Mouse (Mus musculus) midbrain, postnatal 0 days (tissue): ENCODE measurements around the gene Erich3. TPM values are rescaled to one million over a fixed set of nuclear protein-coding genes. Genes with fewer than 3 reads are reported as not detected.

ENCODE experiments used
- ATAC-seq: fragments of 200-750 bp; cut with Nextera tagmentation; 2 replicates; pipeline ENCODE4 v1.8.0; 2017; ENCODE audit warnings: moderate number of reproducible peaks, mild to moderate bottlenecking, moderate TSS enrichment, moderate library complexity; ENCODE audit not compliant: low FRiP score
- DNase-seq: peaks from one replicate; pipeline ENCODE4 v3.0.0-alpha.2; 2015; ENCODE audit warnings: low spot score
- H3K27ac ChIP-seq: fragments of 300-500 bp; sonication (generic); 2 replicates; pipeline ENCODE4 v1.5.1; 2014; ENCODE audit warnings: low read depth, mild to moderate bottlenecking, low read length, mixed read lengths
- H3K27me3 ChIP-seq: fragments of 300-500 bp; sonication (generic); 2 replicates; pipeline ENCODE4 v1.6.1; 2014; ENCODE audit warnings: low read length, control low read depth, mixed read lengths; ENCODE audit not compliant: insufficient read depth
- H3K36me3 ChIP-seq: fragments of 300-500 bp; sonication (generic); 2 replicates; pipeline ENCODE4 v1.6.1; 2014; ENCODE audit warnings: low read length, control low read depth, mixed read lengths; ENCODE audit not compliant: insufficient read depth
- H3K4me1 ChIP-seq: fragments of 300-500 bp; sonication (generic); 2 replicates; pipeline ENCODE4 v1.6.1; 2014; ENCODE audit warnings: mild to moderate bottlenecking, control low read depth, antibody characterized with exemption, low read length, mixed read lengths; ENCODE audit not compliant: insufficient read depth
- H3K4me2 ChIP-seq: fragments of 300-500 bp; sonication (generic); 2 replicates; pipeline ENCODE4 v1.6.1; 2014; ENCODE audit warnings: low read depth, mild to moderate bottlenecking, low read length, mixed read lengths; ENCODE audit not compliant: poor library complexity, severe bottlenecking
- H3K4me3 ChIP-seq: fragments of 300-500 bp; sonication (generic); 2 replicates; pipeline ENCODE4 v1.5.1; 2014; ENCODE audit warnings: low read depth, mild to moderate bottlenecking, low read length, moderate library complexity
- H3K9ac ChIP-seq: fragments of 300-500 bp; sonication (generic); replicated peaks from 2 replicates; pipeline ENCODE4 v1.6.1; 2014; ENCODE audit warnings: mild to moderate bottlenecking, low read length, moderate library complexity, mixed read lengths; ENCODE audit not compliant: poor library complexity, severe bottlenecking
- H3K9me3 ChIP-seq: fragments of 300-500 bp; sonication (generic); 2 replicates; pipeline ENCODE4 v1.6.1; 2016; ENCODE audit warnings: low read length, control low read depth
- CTCF ChIP-seq: IDR thresholded peaks from 2 replicates; pipeline ENCODE4 v1.5.1; 2016; ENCODE audit warnings: antibody characterized with exemption, mild to moderate bottlenecking
- WGBS: fragments of 180-500 bp; shearing (Covaris S2); extraction: QIAGEN DNeasy Blood & Tissue Kit; methylation state at CpG from one replicate; pipeline ENCODE4 v1.1.7; 2014; 5-methylcytosine and 5-hydroxymethylcytosine counted together
- polyA plus RNA-seq: library from polyadenylated mRNA; unstranded; fragments of >200 nt; fragmentation: Nextera tagmentation; extraction: Ambion mirVana; gene quantifications from 2 replicates; pipeline ENCODE4 v1.2.1, GENCODE M21; 2015
- total RNA-seq: library from RNA; depleted of rRNA; stranded (reverse); fragments of >200 nt; gene quantifications from 2 replicates; pipeline ENCODE4 v1.2.3, GENCODE M21; 2014

Gene Erich3
- total and polyA plus RNA-seq, 2 experiments from 2014 or later = 3.8 to 4.7 TPM

GRCm38 (mm10) chr3:154771651-154772050 is 108.0 kb downstream of the Erich3 start:
- no peak for TF ChIP-seq CTCF
- no peaks in the 10 kb centered on the region for H3K27me3 ChIP-seq
- DNase-seq (no peak), ATAC-seq (no peak)
- no peaks in the 10 kb centered on the region for H3K36me3 ChIP-seq
- no peak overlapping the region for H3K4me2 ChIP-seq
- no peak overlapping the region for H3K9ac ChIP-seq
- H3K27ac ChIP-seq = no peak overlapping the region
- H3K4me1 ChIP-seq = no peaks in the 10 kb centered on the region
- 89% methylated on average over 2 of the region's 2 CpGs for WGBS
- H3K9me3 ChIP-seq = no peaks in the 10 kb centered on the region
- H3K4me3 ChIP-seq = no peak overlapping the region

DNA sequence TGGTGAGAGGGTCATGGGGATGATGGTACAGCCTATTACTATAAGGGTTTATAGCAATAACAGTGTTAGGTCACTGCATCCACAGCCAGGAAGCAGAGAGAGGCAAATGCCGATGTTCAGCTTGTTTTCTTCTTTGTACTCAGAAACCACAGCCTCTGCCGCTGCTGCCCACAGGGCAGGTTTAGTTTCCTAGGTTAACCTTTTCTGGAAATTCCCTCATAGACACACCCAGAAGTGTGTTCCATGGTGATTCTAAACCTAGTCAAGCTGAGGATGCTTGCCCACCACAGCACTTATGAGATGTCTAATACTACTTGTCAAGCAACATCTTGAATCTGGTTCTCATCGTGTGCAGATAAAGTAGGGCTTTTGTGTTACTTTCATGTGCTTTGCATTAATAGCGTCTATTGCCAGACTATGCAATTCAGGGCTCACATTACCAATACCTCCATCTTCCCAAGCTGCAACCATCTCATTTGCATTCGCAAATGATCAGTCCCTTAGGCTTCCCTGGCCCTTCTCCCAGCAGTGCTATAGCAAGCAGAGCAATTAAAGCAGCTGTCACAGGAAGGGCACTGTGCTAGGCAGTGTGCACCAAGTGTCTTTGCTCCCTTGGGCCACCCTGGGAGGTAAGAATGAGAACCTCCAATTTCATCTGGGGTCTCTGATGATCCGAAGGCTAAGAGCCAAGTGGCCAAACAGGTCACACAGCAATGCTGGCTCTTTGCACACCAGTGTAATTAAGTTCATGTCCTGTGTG is 115.4 kb downstream of the Erich3 start:
- no peak overlapping the region for H3K9ac ChIP-seq
- H3K4me2 ChIP-seq = no peak overlapping the region
- peaks cover 3% of the 10 kb centered on the region; the same call in 1 of the 2 replicates for H3K4me1 ChIP-seq
- DNase-seq = no peak
- H3K9me3 ChIP-seq = no peaks in the 10 kb centered on the region
- H3K27me3 ChIP-seq = no peaks in the 10 kb centered on the region
- ATAC-seq = no peak
- 47% methylated on average over 6 of the region's 6 CpGs for WGBS
- H3K36me3 ChIP-seq = no peaks in the 10 kb centered on the region
- H3K4me3 ChIP-seq = no peak overlapping the region
- no peak for TF ChIP-seq CTCF
- H3K27ac ChIP-seq = no peak overlapping the region

- peak; percentile 27; the same call in 1 of the 2 replicates for ATAC-seq
Measured at GRCm38 (mm10) chr3:154786354-154786753, 122.7 kb downstream of the Erich3 start.

GRCm38 (mm10) chr3:154787611-154788010 is 124.0 kb downstream of the Erich3 start:
- Histone ChIP-seq H3K4me1 (no peaks in the 10 kb centered on the region), H3K4me3 (no peak overlapping the region), H3K27ac (no peak overlapping the region), H3K9me3 (no peaks in the 10 kb centered on the region), H3K27me3 (no peaks in the 10 kb centered on the region), H3K4me2 (no peak overlapping the region), H3K36me3 (no peaks in the 10 kb centered on the region), H3K9ac (no peak overlapping the region)
- WGBS = 85% methylated on average over 3 of the region's 3 CpGs
- no peak for TF ChIP-seq CTCF
- ATAC-seq (no peak), DNase-seq (no peak)

More at GRCm38 (mm10) chr3:154786354-154786753, 122.7 kb downstream of the Erich3 start:
- Histone ChIP-seq H3K9me3 (no peaks in the 10 kb centered on the region), H3K36me3 (no peaks in the 10 kb centered on the region), H3K9ac (no peak overlapping the region), H3K4me1 (no peaks in the 10 kb centered on the region), H3K4me2 (no peak overlapping the region), H3K27ac (no peak overlapping the region), H3K4me3 (no peak overlapping the region), H3K27me3 (no peaks in the 10 kb centered on the region)
- TF ChIP-seq CTCF = no peak
- 81% methylated on average over 9 of the region's 9 CpGs for WGBS
- no peak for DNase-seq

GRCm38 (mm10) chr3:154793571-154793970 is 129.9 kb downstream of the Erich3 start:
- no peaks in the 10 kb centered on the region for H3K27me3 ChIP-seq
- H3K4me1 ChIP-seq = no peaks in the 10 kb centered on the region
- ATAC-seq = no peak
- H3K4me3 ChIP-seq = no peak overlapping the region
- no peak overlapping the region for H3K27ac ChIP-seq
- no peak overlapping the region for H3K4me2 ChIP-seq
- H3K9me3 ChIP-seq = no peaks in the 10 kb centered on the region
- TF ChIP-seq CTCF = no peak
- DNase-seq = no peak
- 79% methylated on average over 4 of the region's 4 CpGs for WGBS
- H3K9ac ChIP-seq = no peak overlapping the region
- no peaks in the 10 kb centered on the region for H3K36me3 ChIP-seq

- WGBS = 84% methylated on average over 4 of the region's 4 CpGs
- no peak for ATAC-seq
- Histone ChIP-seq H3K4me2 (no peak overlapping the region), H3K4me1 (no peaks in the 10 kb centered on the region), H3K27ac (no peak overlapping the region), H3K27me3 (no peaks in the 10 kb centered on the region), H3K9me3 (no peaks in the 10 kb centered on the region), H3K4me3 (no peak overlapping the region), H3K9ac (no peak overlapping the region), H3K36me3 (no peaks in the 10 kb centered on the region)
- DNase-seq = no peak
- no peak for TF ChIP-seq CTCF
Measured at GRCm38 (mm10) chr3:154798806-154799205, 135.1 kb downstream of the Erich3 start.
